Mouse (Mus musculus): ENCODE measurements at regions not wholly inside any gene's neighbourhood (a gene's known extent, or its start where the extent isn't known, plus 50 kb on each side); places are given as distances from the start of the nearest gene placed in this dataset.

DNA sequence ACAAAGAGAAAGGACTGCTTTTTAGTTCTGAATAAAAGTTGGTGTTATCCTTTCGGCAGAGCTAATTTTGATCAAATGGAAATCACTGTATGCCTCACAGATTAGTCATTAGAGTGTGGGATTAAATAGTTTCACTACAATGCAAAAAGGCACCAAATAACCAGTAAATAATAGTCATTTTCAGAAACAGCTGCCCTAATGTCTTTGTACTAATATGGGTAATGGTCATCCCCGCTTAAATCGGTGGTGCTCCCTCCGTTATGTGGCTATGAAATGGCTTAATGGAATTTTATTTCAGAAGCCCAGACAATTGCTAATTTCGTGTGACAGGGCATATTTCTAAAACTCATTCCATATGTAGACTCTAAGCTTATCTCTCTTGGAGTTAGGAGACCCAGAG, 437.5 kb upstream of the Tenm3 start:
- TF ChIP-seq CTCF (conservative IDR thresholded peaks at IDR 0.05; ENCODE audit: insufficient read depth, insufficient read length, low read depth, low read length) (no peak), POLR2A (IDR thresholded peaks at IDR 0.05; ENCODE audit: low read depth, low read length) (no peak)

Data from kidney, adult 2 months (tissue).